Mouse (Mus musculus) gastrocnemius, adult 2 months (tissue): ENCODE data around the gene Mtfp1. TPM values are rescaled to one million over a fixed set of nuclear protein-coding genes. Genes with fewer than 3 reads are reported as not detected.
A peak's percentile ranks its signal among the peaks of the same experiment; 100 is the strongest.

Source experiments
- DNase-seq: peaks from one replicate; pipeline ENCODE4 v3.0.0; 2022
- H3K27ac ChIP-seq: fragments of 200-600 bp; 2 replicates; pipeline ENCODE4 v1.8.1; 2022; ENCODE audit warnings: mild to moderate bottlenecking
- H3K4me3 ChIP-seq: fragments of 200-600 bp; 2 replicates; pipeline ENCODE4 v1.8.1; 2022; ENCODE audit warnings: mild to moderate bottlenecking, moderate library complexity
- CTCF ChIP-seq: fragments of 200-600 bp; IDR thresholded peaks from 2 replicates; pipeline ENCODE4 v1.8.1; 2022; ENCODE audit warnings: antibody characterized with exemption, mild to moderate bottlenecking, moderate library complexity
- intact Hi-C: fragments of 180-260 bp; cut with DNase I; formaldehyde crosslinking; loops from one replicate; pipeline ENCODE4 v1.15.1; 2025
- total RNA-seq, 2 experiments: library from RNA; stranded (reverse); gene quantifications; 2 replicates each; pipeline ENCODE4 v1.2.3; 2021

The Mtfp1 gene
- total RNA-seq, 2 experiments from 2014 or later: 38.9 to 72.9 TPM

DNA sequence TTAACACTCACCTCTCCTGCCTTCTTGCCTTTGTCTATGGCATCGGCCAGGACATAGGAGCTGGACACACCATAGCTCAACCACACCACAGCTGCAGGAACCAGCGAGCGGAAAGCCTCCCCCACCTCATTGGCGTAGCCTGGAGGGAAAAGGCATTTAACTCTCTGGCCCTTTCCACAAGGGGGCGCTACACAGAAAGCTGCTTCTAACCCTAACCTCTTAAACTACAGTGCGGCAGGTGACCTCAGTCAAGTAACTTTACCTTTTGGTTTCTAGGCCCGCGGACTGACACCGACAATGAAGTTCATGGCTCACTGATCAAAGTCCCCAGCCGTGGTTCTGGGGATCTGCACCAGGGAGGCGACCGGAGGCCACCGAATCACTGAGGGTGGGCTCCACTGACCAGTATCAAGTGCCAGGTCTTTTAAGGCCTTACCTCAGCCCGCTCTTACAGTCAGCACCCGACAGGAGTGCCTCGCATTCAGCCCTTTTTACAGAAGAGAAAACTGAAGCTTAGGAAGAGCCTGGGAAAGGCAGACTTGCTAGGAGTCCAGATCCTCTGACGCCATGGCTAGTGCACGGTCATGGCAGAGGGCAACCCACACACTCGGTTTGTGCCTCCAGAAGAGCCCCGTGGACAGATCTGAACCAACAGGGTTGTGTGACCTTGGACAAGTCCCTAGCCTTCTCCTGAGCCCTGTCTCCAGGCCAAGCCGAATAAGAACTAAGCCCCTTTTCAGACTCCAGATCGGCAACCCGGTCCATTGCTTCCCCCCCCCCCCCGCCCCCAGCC lies 671 bp downstream of the Mtfp1 start:
- peak; percentile 81 for TF ChIP-seq CTCF
- H3K4me3 ChIP-seq: peak overlapping the region; percentile 83
- intact Hi-C loops: loop anchor here (2.0 to 10.0 kb wide), 2 partner anchors 28 to 750 kb away; partner anchors contain the start of genes Nf2 and Sec14l2
- H3K27ac ChIP-seq: peak overlapping the region; percentile 87
- DNase-seq: peak; percentile 78

DNA sequence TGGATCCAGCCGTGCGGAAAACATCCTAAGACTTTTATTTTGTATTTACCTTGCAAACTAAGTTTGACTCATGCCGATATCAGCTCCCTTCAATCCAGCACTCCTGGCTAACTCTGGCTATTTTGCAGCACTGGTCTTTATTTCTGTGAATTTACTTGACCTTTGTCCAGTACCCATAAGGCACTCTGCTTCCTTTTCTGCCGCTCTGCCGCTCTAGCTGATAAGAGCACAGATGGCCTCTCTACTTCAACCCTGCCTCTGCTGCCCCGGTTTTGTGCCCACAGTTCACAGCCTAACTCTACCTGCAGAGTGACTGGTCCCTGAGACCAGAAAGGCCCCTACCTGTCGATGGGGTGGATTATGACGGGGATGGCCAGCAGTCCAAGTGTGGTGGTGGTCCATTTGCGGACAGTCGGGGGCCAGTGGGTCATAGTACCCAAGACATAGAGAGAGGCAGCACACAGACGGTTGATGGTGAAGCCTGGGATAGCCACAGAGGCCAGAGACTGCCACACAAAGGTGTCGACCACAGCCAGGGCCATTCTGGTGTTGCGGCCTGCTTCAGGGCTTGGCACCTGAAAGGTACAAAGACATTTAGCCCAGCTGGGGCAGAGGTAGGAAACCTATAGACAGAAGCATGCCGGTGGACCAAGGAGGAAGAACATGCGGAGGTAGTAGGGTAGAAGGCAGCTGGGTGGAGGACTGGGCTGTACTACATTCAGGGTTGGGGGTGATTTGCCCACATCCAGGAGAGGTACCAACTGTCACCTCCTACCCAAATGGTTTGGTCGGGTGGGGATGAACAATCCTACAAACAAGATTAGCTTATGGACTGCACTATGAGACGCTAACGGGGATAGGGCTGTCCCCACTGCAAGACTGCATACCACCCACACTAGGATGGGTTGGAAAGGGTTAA lies 1.5 kb downstream of the Mtfp1 start:
- intact Hi-C loops: loop anchor here (2.0 to 10.0 kb wide), 2 partner anchors 29 to 751 kb away; partner anchors contain the start of genes Nf2 and Sec14l2
- H3K27ac ChIP-seq: peak overlapping the region; percentile 87; the same call in 1 of the 2 replicates
- TF ChIP-seq CTCF: no peak
- H3K4me3 ChIP-seq: peak overlapping the region; percentile 83; the same call in 1 of the 2 replicates
- no peak for DNase-seq

DNA sequence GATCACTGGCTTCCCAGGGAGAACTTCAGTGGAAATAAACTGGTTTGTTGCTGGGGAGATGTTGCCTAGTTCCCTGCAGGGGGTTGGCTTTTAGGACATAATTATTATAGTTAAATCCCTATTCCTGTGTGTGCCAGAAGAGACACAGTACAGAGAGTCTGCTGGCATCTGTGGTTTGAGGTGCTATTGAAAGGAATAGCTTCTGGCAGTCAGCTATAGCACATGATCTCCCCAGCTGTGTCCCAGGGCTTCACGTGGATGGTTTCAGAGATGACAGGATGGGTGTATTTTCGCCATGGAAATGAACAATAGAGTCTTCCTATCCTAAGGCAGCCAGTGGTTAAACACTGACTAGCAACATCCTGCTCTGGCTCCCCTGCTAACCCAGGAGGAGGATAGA lies 8.0 kb downstream of the Mtfp1 start:
- no peak for DNase-seq
- H3K4me3 ChIP-seq: no peak overlapping the region
- intact Hi-C loops: no loop called here
- no peak overlapping the region for H3K27ac ChIP-seq
- TF ChIP-seq CTCF: no peak

DNA sequence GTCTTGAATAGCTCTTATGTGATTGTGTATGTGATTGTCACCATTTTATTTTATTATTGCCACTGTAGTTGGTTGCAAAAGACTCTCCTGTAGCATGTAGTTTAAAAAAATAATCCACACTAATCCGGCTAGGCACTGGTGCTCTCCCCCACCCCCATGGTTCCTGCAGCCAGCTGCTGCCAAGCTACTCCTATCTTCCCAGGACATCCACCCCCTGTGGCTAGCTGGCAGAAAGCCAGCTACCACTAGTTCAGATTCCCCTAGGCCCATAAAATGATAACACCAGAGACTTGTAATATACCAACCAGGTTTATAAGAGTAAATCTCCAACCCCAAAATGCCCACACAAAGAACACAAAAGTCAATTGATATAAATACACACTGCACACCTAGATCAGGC lies 9.0 kb downstream of the Mtfp1 start:
- no peak overlapping the region for H3K27ac ChIP-seq
- TF ChIP-seq CTCF: no peak
- DNase-seq: no peak
- no peak overlapping the region for H3K4me3 ChIP-seq
- intact Hi-C loops: no loop called here

DNA sequence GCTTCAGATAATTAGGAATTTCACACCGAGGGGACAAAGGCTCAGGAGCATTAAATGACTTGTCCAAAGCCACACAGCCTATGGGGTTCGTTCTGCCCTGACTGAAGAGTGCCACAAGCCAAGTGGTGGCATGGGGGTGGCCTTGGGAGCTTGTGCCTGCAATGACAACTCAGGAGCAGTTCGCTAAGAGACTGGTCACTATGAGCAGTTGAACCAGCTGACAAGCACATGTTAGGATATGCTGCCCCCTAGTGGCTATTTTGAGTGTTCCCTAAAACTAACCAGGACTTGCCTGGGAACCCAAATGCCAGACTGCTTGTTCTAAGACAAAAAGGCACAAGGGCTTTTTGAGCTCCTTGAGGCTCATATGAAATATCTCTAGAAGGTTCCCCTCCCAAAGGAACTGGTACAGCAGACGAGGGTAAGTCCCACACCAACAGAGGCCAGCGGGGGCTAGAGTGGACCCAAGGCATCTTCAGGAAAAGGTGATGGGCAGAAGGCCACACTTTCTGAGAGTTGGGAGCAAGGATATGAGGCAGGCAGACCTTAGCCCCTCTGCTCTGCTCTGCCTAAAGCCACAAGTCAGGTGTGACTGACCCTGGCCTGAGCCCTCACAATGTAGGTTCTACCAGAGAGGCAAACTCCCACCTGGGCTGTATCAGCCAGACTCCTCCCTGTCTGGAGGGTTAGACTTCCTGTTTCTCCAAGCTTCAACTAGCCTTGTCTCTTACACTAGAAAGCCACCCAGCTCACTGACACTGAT lies 11.7 kb downstream of the Mtfp1 start:
- TF ChIP-seq CTCF: peak; percentile 88
- no peak overlapping the region for H3K4me3 ChIP-seq
- intact Hi-C loops: loop anchor here (1.0 to 2.0 kb wide), 2 partner anchors 29 to 82 kb away; no protein-coding TSS in a partner anchor
- H3K27ac ChIP-seq: no peak overlapping the region
- DNase-seq: peak; percentile 42

DNA sequence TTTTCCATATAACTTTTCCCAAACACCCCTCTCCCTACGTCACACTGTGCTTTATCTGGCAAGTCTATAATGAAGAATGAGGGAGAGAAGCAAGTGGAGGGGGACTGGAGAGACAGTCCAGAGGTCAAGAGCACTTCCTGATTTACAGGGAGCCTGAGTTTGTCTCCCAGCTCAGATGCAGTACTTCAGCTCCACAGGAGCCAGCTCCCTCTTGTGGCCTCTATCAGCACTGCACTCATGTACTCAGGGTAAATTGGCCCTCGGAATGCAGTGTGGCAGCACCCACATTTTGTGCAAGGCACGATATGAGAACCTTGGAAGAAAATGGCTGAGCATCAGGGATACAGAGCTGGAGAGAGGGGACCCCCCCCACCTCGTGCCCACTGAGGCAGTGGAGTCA lies 15.0 kb downstream of the Mtfp1 start:
- Histone ChIP-seq H3K4me3 (no peak overlapping the region), H3K27ac (no peak overlapping the region)
- DNase-seq: peak; percentile 57
- peak; percentile 80 for TF ChIP-seq CTCF
- intact Hi-C loops: no loop called here

DNA sequence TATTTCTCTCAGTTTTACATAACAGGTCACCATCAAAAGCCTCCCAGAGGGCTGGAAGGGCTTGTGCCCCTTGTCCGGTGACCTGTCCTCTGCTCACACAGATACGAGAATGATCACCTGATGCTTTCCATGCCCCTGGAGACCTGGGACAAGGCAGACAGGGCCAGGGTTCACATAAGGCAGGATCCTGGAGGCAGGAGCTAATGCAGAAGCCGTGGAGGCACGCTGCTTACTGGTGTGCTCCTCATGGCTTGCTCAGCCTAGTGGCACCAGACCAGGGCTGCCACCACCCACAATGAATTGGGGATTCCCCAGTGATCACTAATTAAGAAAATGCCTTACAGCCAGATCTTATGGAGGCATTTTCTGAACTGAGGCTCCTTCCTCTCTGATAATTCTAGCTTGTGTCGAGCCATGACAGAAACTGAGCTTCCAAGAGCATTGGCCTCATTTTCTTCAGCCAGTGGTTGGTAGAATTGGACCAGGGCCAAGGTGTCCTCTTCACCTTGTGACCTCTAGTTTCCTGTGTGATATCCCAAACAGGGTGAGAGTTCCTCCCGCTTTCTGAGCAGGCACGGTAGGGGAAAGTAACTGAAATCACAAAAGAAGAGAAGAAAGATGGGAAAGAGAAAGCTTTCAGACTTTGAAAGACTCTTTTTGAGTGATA lies 16.8 kb downstream of the Mtfp1 start:
- no peak for DNase-seq
- no peak overlapping the region for H3K4me3 ChIP-seq
- no peak overlapping the region for H3K27ac ChIP-seq
- intact Hi-C loops: no loop called here
- no peak for TF ChIP-seq CTCF

DNA sequence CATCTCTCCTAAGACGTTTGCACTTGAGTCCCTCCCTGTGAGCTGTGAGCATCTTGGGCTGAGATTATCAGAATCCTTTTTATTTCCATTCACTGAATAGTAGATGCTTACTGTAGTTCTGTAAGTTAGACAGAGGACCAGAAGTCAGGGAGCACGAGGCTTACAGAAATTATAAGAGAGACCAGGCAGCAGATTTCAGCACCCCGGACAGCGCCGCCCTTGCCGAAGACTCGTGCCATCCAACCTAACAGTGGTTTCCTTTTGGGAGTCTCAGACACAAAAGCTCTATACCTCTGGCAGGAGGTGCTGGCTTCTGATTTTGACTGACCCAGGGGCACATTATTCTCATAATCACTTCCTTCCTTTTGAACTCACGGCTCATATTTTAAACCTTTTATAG lies 18.6 kb downstream of the Mtfp1 start:
- DNase-seq: peak; percentile 34

DNA sequence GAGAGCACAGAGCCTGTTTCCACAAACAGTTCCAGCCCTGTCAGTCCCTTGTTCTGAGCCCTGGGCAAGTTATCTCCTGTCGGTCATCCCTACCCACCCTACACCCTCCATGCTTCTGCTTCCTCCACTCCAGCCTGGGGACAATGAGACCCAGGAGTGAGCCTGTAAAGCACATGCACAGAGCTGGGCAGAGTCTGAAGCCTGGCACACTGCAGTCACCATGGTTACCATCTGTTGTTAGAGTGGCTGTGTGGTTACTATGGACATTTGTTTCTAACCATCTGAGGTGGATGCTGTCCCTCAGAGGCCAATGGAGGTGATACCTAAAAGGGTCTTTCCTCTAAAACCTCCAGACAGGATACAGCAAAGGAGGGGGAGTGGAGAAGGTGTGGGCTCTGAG lies 25.6 kb downstream of the Mtfp1 start:
- Histone ChIP-seq H3K4me3 (no peak overlapping the region), H3K27ac (no peak overlapping the region)
- no peak for TF ChIP-seq CTCF
- intact Hi-C loops: no loop called here
- no peak for DNase-seq

More for the DNA sequence above, 18.6 kb downstream of the Mtfp1 start:
- TF ChIP-seq CTCF: no peak
- intact Hi-C loops: no loop called here
- H3K4me3 ChIP-seq: no peak overlapping the region
- H3K27ac ChIP-seq: no peak overlapping the region

DNA sequence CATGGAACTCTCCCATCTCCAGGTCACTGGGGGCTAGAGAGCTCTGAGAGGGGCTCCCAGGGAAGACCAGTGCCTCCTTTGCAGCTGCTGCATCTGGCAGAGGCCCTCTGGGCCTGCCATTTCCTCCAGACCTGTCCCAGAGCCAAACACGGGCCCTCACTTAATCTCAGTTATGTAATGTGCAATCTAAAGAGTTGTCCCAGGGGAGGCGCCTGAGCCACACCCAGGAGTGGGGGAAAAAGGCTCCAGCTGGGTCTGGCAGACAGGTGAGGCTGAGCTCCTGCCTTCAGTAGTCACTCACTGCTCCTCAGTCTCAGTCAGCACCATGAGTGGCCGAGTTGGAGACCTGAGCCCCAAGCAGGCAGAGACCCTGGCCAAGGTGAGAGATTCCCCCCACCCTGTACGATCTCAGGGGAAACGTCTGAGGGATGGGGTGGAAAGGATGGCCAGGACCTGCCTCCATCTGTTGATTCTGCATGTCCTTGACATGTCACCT lies 30.6 kb downstream of the Mtfp1 start, which contains the start of gene Sec14l3:
Gene Sec14l3 (plus strand): TSS at position 215 of the 496 bp plus-strand sequence.
- Histone ChIP-seq H3K4me3 (no peak within 1 kb of the TSS), H3K27ac (no peak within 1 kb of the TSS)
- no peak for TF ChIP-seq CTCF
- DNase-seq: no peak
- intact Hi-C loops: no loop called here

DNA sequence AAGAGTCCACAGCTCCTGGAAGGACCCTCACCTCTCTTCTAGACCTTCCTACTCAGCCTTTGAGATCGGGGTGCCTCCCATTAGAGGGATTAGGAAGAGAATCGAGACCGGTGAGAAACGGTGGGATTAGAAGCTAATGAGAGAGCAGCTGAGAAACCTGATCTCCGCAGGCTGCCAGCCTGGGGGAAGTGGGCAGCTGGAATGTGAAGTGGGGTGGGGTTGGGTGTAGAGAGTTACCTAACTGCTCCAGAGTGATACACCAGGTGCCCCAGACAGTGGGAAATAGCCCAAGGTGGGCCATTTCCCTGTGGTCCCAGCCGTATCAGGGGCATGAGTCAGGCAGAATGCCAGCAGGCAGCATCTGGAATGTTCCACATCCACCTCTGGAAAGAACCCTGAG lies 32.3 kb downstream of the Mtfp1 start:
- Histone ChIP-seq H3K4me3 (no peak overlapping the region), H3K27ac (no peak overlapping the region)
- intact Hi-C loops: no loop called here
- DNase-seq: no peak
- no peak for TF ChIP-seq CTCF

DNA sequence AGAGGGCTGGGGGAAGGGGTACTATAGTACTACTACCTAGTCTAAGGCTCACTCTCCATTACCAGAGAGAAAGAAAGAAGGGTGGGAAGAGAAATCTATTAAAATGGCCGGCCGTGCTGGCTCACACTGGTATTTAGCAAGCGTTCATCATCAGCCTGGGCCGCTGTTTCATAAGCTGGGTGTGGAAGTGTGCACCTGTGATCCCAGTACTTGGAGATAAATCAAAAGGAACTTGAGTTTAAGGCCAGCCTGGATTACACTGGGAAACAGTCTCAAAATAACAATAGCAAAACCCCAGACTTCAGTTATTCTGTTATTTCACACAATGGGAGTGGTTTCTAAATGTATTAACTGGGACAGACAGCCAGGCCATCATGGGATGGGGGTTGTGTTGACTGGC lies 32.7 kb downstream of the Mtfp1 start:
- no peak for TF ChIP-seq CTCF
- intact Hi-C loops: no loop called here
- no peak overlapping the region for H3K27ac ChIP-seq
- no peak for DNase-seq
- H3K4me3 ChIP-seq: no peak overlapping the region
